Mouse (Mus musculus) midbrain, embryonic 10.5 days (tissue): ENCODE measurements around the gene Micall1. TPM values are rescaled to one million over a fixed set of nuclear protein-coding genes. Genes with fewer than 3 reads are reported as not detected.
A peak's percentile ranks its signal among the peaks of the same experiment; 100 is the strongest.

Source experiments
- DNase-seq: peaks from one replicate; pipeline ENCODE4 v3.0.0-alpha.2; 2017; ENCODE audit warnings: low spot score
- H3K27ac ChIP-seq: fragments of 300-500 bp; sonication (generic); replicated peaks from 2 replicates; pipeline ENCODE4 v1.5.1; 2016; ENCODE audit warnings: mild to moderate bottlenecking
- H3K27me3 ChIP-seq: fragments of 300-500 bp; sonication (generic); 2 replicates; pipeline ENCODE4 v1.6.1; 2016; ENCODE audit warnings: low read depth, mild to moderate bottlenecking; ENCODE audit not compliant: poor library complexity, severe bottlenecking
- H3K36me3 ChIP-seq: fragments of 300-500 bp; sonication (generic); 2 replicates; pipeline ENCODE4 v1.6.1; 2016; ENCODE audit warnings: mild to moderate bottlenecking, moderate library complexity
- H3K4me1 ChIP-seq: fragments of 300-500 bp; sonication (generic); 2 replicates; pipeline ENCODE4 v1.6.1; 2016
- H3K4me3 ChIP-seq: fragments of 300-500 bp; sonication (generic); 2 replicates; pipeline ENCODE4 v1.5.1; 2016; ENCODE audit warnings: mild to moderate bottlenecking, moderate library complexity
- H3K9me3 ChIP-seq: fragments of 300-500 bp; sonication (generic); replicated peaks from 2 replicates; pipeline ENCODE4 v1.6.1; 2016; ENCODE audit warnings: mild to moderate bottlenecking
- WGBS: fragments of 180-500 bp; shearing (Covaris S2); methylation state at CpG from one replicate; pipeline ENCODE4 v1.1.7; 2016; 5-methylcytosine and 5-hydroxymethylcytosine counted together
- polyA plus RNA-seq: library from polyadenylated mRNA; unstranded; fragments of >200 nt; fragmentation: Nextera tagmentation; extraction: Ambion mirVana; gene quantifications from 2 replicates; pipeline ENCODE4 v1.2.1, GENCODE M21; 2016

The Micall1 gene
- 5.2 and 7.1 TPM in 2 replicates for polyA plus RNA-seq

DNA sequence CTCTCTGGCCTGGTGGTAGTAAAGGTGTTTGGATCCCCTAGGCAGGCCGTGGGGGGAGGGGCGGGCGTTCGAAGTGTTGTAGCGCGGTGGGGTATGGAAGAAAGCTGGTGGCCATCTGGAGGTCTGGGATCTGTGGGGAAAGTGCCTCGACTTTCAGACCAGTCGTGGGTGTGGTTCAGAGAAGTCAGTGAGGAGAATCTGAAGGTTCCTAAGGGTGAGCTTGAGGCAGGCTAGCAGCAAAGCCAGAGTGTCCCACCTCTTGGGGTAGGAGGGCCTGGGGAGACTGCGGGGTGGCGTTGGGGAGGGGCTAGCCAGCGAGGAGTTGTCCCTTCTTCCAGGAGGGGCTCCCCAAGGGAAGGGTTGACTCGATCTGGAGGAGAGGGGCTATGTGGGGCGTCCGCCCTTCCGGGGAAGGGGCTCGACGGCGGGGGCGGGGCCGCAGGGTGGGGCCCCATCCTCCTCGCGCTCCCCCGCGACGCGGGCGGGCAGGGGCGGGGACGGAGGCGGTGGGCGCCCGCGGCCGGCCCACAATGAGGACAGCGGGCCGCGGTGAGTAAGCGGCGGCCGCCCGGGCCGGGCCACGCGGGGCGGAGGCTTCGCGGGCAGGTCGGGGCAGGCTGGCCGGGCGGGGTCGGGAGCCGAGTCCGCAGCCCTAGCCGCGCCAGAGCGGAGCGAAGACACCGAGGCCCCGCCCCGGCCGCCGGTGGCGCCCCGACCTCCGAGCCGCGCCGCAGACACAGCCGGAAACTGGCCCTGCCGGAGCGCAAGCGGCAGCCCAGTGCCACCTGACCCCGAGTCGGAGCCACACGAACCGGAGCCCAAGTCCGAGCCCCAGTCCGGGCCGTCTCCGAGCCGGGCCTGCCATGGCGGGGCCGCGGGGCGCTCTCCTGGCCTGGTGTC is at the start of gene Micall1:
Gene Micall1 (plus strand): TSS at position 478 of the 900 bp plus-strand sequence.
- peak within 1 kb of the TSS; percentile 80 for H3K4me3 ChIP-seq
- 1% methylated on average over 81 of the region's 85 CpGs for WGBS
- peak within 1 kb of the TSS; percentile 91 for H3K27ac ChIP-seq
- H3K9me3 ChIP-seq: no peaks in the 10 kb centered on the region
- peaks cover 6% of the 10 kb centered on the region for H3K36me3 ChIP-seq
- peaks cover 31% of the 10 kb centered on the region for H3K4me1 ChIP-seq
- peak; percentile 61 for DNase-seq
- H3K27me3 ChIP-seq: peaks cover 28% of the 10 kb centered on the region

DNA sequence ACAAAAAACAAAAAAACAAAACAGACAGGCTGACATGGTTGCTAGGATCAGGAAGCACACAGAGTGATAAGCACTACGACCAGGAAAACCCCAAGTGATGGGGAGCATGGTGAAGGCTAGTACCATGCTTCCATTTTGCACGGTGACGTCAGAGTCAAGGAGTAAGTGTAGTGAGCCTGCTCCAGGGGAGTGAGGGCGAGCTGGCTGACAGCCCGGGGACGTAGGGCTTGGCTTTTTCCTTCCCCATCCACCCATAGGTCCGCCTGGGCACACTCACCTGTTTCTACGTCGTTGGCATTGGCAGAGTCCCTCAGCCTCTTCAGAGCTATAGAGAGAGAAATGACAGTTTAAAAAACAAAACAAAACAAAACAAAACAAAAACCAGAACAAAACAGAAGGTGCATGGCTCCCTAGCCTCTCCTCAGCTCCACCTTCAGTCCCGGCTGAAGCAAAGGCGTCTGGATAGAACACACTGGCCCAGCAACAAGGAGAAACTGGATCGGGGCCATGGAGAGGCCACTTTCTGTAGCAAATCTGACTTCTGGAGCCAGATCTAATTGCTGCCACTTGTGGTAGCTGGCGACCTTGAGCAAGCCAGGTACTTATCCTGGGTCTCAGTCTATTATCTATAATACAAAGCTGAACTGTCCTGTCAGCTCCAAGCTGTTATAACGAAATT is 47.7 kb upstream of the Micall1 start:
- Histone ChIP-seq H3K27ac (no peak overlapping the region), H3K4me3 (0 out of 2 replicates have a peak overlapping the region, but pooled peaks have one; percentile 22), H3K9me3 (no peaks in the 10 kb centered on the region), H3K27me3 (no peaks in the 10 kb centered on the region), H3K4me1 (peaks cover 25% of the 10 kb centered on the region), H3K36me3 (peaks cover 50% of the 10 kb centered on the region)
- WGBS: 85% methylated on average over 14 of the region's 14 CpGs
- no peak for DNase-seq

DNA sequence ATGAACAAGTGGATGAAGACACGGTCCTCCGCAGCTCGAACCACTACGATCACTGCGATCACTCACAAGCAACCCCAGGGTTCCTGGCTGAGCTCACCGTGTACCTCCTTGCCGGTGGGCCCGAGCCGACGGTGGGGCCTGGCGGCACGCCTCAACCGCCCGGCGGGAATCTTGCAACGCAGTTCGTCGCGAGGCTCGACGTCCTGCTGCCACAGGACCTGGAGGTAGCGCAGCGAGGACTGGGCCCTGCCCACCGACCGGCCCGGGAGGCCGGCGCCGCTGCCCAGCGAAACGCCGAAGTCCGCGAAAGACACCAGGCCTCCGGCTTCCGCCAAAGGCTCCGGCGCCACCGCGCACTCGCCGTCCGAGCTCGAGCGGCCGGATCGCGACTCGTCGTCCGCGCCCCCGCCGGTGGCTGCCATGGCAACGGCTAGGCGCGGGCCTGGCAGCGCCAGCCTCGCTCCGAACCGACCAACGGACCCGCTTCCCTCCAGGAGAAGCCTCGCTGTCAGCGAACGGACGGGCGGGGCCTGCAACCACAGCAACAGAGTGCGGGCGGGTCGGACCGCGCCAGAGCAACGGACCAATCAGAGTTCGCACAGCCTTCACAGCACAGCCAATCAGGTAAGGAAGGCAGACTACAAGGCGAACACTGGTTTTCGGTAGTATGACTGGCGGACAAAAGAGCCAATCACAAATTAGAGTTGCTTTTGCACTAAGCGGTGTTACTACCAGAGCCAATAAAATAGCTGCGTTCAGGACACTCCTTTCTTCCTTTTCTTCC is 46.1 kb upstream of the Micall1 start, which contains the start of gene Ankrd54:
Gene Ankrd54 (minus strand): TSS at position 518 of the 784 bp plus-strand sequence.
- Histone ChIP-seq H3K27me3 (no peaks in the 10 kb centered on the region), H3K4me1 (peaks cover 30% of the 10 kb centered on the region), H3K36me3 (peaks cover 34% of the 10 kb centered on the region), H3K4me3 (peak within 1 kb of the TSS; percentile 98), H3K9me3 (no peaks in the 10 kb centered on the region), H3K27ac (peak within 1 kb of the TSS; percentile 92)
- WGBS: under 1% methylated on average over 80 of the region's 80 CpGs
- peak; percentile 99 for DNase-seq

DNA sequence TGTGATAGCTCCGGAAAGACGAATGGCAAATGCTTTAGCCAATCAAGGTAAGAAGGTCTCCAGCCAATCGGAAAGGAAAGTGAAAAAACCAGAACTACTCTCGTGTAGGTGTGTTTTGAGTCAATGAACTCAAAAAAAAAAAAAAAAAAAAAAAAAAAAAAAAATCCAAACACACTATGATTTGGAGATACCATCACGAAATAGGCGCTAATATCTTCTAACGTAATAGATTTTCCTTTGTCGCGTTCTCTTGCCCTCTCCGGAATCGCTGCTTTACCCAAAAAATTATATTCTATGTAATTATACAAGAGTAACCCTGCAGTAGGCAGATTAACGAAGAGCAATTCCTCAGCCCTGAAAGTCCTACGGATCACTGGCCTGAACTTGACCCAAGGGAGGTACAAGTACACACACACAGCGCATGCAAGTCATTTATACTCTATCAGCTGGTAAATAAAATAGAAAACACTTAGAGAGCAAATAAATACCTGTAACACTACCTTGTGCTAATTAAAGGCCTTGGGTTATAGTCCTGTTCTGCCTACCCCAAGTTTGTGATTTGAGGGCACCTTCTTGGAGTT is 45.4 kb upstream of the Micall1 start:
- Histone ChIP-seq H3K27ac (peak overlapping the region; percentile 80), H3K9me3 (no peaks in the 10 kb centered on the region)
- 10% methylated on average over 14 of the region's 14 CpGs for WGBS

DNA sequence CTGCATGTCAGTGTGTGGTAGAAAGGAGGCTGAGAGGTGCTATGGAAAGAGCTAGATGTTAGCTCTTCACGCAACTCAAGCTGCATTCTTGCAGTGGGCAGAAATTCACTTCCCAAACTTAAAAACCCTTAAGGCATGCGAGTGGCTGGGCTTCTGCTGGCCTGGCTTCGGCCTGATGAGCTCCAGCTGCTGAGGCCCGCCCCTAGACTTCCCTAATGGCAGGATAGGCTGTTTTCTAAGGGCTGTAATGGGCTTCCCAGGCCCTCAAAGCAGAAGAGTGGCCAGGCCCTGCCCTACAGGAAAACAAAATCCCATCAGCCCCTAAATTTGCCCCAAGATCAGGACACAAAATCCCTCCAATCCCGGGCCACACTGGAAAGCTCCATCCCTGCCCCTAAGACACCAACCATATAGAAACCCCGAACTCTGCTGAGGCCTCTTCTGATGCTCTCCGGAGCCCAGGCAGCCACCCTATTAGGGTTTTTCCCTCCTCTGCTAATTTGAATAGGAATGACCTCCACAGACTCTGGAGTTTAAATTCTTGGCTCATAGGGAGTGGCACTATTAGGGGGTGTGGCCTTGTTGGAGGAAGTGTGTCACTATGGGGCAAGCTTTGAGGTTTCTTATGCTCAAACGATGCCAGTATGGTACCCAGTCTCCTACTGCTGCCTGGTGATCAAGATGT is 43.5 kb upstream of the Micall1 start:
- Histone ChIP-seq H3K27me3 (no peaks in the 10 kb centered on the region), H3K9me3 (no peaks in the 10 kb centered on the region), H3K4me1 (peaks cover 30% of the 10 kb centered on the region), H3K36me3 (peaks cover 8% of the 10 kb centered on the region), H3K27ac (no peak overlapping the region), H3K4me3 (no peak overlapping the region)
- WGBS: 69% methylated on average over 8 of the region's 8 CpGs
- no peak for DNase-seq

More for the DNA sequence above, 45.4 kb upstream of the Micall1 start:
- Histone ChIP-seq H3K36me3 (peaks cover 28% of the 10 kb centered on the region), H3K4me3 (peak overlapping the region; percentile 98), H3K27me3 (no peaks in the 10 kb centered on the region), H3K4me1 (peaks cover 30% of the 10 kb centered on the region)
- DNase-seq: no peak

DNA sequence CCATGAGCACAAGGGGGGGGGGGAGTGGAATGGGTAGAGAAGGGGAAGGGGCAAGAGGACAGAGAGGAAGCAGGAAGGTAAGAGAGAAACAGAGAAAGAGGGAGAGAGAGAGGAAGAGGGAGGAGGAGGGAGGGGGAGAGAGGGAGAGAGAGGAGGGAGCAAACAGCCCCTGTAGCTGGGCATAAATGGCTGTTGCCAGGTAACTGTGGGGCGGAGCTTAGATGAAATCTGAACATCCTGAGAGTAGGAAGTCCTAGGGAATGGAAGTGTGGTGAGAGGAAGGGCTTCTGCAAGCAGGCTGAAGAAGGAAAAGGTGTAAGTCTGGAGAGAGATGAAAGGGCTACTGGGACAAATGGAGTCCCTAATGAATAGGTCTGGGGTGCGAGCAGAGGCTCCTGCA is 42.4 kb upstream of the Micall1 start:
- Histone ChIP-seq H3K36me3 (no peaks in the 10 kb centered on the region), H3K27me3 (no peaks in the 10 kb centered on the region), H3K27ac (no peak overlapping the region; the same call in 1 of the 2 replicates), H3K4me3 (no peak overlapping the region), H3K4me1 (peaks cover 24% of the 10 kb centered on the region), H3K9me3 (no peaks in the 10 kb centered on the region)
- 71% methylated on average over 2 of the region's 2 CpGs for WGBS
- no peak for DNase-seq

DNA sequence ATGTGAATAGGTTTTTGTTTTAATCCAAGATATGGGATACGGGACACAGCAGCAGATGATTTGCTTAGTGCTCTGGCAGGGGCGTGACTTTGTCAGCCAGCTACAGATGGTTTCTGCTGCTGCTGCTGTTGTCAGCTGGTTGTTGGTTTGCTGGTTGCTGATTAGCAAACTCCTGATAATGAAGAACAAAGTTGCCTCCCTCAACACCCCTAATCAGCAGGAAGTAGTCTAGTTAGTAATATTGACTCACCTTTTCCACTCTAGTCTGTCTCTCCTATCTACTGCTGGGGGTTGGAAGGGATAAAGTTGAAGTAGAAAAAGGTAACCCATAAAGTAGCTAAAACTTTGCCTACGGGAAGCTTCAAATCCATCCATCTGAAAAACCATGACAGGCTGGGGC is 41.1 kb upstream of the Micall1 start:
- WGBS: 84% methylated on average over 3 of the region's 3 CpGs
- Histone ChIP-seq H3K27me3 (no peaks in the 10 kb centered on the region), H3K4me1 (peaks cover 11% of the 10 kb centered on the region), H3K4me3 (no peak overlapping the region), H3K36me3 (no peaks in the 10 kb centered on the region), H3K9me3 (no peaks in the 10 kb centered on the region), H3K27ac (no peak overlapping the region)
- no peak for DNase-seq

DNA sequence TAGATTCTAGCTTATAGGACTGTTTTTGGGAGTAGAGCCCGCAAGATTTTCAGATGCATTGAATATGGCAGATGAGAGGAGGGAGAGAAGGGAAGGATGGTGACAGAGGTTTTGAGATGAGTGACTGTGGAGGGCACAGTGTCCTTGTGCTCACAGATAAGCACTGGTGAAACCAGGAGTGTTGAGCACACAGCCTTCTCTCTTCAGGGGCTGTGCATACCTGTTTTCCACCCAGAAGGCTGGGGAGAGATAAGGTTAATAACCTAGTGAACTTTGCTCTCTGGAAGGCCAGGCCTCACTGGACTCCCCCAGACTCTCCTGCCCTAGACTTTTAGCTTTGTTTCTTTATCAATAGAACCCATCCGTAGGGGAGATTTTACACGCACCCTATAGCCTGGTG is 40.3 kb upstream of the Micall1 start:
- H3K4me1 ChIP-seq: peaks cover 8% of the 10 kb centered on the region
- H3K9me3 ChIP-seq: no peaks in the 10 kb centered on the region
- H3K36me3 ChIP-seq: no peaks in the 10 kb centered on the region
- no peak for DNase-seq
- no peak overlapping the region for H3K4me3 ChIP-seq
- WGBS: 83% methylated on average over 3 of the region's 3 CpGs
- H3K27me3 ChIP-seq: no peaks in the 10 kb centered on the region
- H3K27ac ChIP-seq: no peak overlapping the region

DNA sequence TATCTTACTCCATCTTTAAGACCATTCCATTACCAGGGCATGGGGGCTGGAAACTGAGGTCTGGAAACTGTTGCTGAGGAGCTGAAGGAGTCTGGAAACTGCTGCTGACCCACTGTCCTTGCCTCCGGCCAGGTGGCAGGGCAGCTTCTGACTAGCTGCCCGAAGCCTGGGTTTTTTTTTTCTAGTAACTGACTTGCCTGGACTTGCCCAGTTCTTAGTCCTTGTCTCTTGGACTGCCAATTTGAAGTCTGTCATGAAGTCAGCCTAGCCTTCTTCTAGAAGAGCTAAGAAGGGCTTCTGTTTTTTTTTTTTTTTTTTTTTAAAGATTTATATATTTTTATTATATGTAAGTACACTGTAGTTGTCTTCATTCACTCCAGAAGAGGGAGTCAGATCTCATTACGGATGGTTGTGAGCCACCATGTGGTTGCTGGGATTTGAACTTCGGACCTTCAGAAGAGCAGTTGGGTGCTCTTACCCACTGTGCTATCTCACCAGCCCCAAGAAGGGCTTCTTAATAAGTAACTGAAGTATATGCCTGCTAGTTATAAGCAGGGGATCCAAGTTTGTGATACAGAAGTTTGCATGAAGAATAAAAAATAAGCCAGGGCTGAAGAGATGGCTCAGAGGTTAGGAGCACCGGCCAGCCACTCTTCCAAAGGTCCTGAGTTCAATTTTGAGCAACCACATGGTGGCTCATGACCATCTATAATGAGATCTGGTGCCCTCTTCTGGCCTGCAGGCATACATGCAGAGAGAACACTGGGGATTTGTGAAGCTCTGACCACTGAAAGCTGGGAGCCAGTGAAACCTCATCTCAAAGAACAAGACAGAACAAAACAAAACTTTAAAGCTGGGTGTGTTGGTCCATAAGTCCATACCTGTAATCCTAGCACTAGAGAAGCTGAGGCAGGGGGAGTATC is 37.3 kb upstream of the Micall1 start:
- Histone ChIP-seq H3K36me3 (peaks cover 1% of the 10 kb centered on the region), H3K4me3 (no peak overlapping the region), H3K9me3 (no peaks in the 10 kb centered on the region), H3K4me1 (peaks cover 27% of the 10 kb centered on the region), H3K27me3 (no peaks in the 10 kb centered on the region), H3K27ac (no peak overlapping the region)
- peak; percentile 36 for DNase-seq
- WGBS: 67% methylated on average over 5 of the region's 5 CpGs

DNA sequence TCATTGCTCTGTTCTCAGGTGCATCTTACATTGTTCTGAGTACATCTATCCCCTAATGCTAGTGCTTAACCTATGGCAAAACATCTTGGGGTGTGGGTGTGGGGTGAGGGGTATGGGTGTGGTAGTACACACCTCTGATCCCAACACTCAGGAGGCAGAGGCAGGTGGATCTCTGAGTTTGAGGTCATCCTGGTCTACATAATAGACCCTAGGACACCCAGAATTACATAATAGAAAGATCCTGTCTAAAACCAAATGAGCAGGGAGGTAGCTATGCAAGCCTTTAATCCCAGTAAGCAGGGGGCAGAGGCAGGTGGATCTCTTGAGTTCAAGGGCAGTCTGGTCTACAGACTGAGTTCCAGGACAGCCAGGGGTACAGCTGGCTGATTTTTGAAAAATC is 34.9 kb upstream of the Micall1 start:
- Histone ChIP-seq H3K27ac (no peak overlapping the region), H3K9me3 (no peaks in the 10 kb centered on the region), H3K36me3 (peaks cover 25% of the 10 kb centered on the region), H3K4me1 (peaks cover 31% of the 10 kb centered on the region), H3K27me3 (no peaks in the 10 kb centered on the region), H3K4me3 (no peak overlapping the region)
- DNase-seq: no peak

DNA sequence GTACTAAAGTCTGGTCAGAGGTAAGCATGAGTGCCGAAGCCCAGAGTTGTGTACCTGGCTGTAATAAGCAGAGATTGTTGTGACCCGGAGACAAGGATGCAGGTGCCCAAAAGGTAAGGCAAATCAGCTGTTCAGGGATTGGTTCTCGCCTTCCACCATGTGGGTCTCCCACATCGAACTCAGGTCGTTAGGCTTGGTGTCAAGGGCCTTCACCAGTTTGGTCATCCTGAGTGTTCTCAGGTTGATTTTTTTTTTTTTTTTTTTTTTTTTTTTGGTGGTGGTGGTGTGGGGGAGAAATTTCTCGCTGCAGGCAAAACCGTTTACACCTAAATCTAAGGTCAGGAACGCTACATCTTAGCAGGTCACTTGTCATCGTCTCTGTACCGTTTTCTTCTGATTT is 34.3 kb upstream of the Micall1 start:
- WGBS: 38% methylated on average over 10 of the region's 10 CpGs
- Histone ChIP-seq H3K27me3 (no peaks in the 10 kb centered on the region), H3K4me3 (peak overlapping the region; percentile 96), H3K9me3 (no peaks in the 10 kb centered on the region), H3K4me1 (peaks cover 31% of the 10 kb centered on the region), H3K36me3 (peaks cover 32% of the 10 kb centered on the region), H3K27ac (peak overlapping the region; percentile 89)
- DNase-seq: no peak
